Mouse (Mus musculus) ZHBTc4 (cell line): ENCODE data around the gene Fam205a1.
"Not testable (repeated sequence)": the region's sequence is repeated elsewhere in the genome, so short reads cannot be mapped to it uniquely, and the experiment has no call there.

Experiments
- DNase-seq: peaks from one replicate; pipeline ENCODE4 v3.0.0-alpha.2; 2011; ENCODE audit warnings: low read depth, low spot score

Fam205a1 gene

GRCm38 (mm10) chr4:42853788-42854187 is at the start of gene Fam205a1:
TSS of gene Fam205a1 (minus strand) at chr4:42853888.
- DNase-seq: not testable (repeated sequence)

- DNase-seq: no peak
Observed at GRCm38 (mm10) chr4:42902730-42903129, 49.0 kb upstream of the Fam205a1 start.

GRCm38 (mm10) chr4:42902174-42902573 is 48.5 kb upstream of the Fam205a1 start:
- DNase-seq: peak; percentile 69

- no peak for DNase-seq
Observed at GRCm38 (mm10) chr4:42900878-42901277, 47.2 kb upstream of the Fam205a1 start.

- DNase-seq: peak; percentile 61
Observed at GRCm38 (mm10) chr4:42898914-42899313, 45.2 kb upstream of the Fam205a1 start.

- no peak for DNase-seq
Observed at GRCm38 (mm10) chr4:42895118-42895517, 41.4 kb upstream of the Fam205a1 start.

GRCm38 (mm10) chr4:42891176-42891575 is 37.5 kb upstream of the Fam205a1 start:
- no peak for DNase-seq

GRCm38 (mm10) chr4:42888806-42889205 is 35.1 kb upstream of the Fam205a1 start:
- no peak for DNase-seq

GRCm38 (mm10) chr4:42886926-42887325 is 33.2 kb upstream of the Fam205a1 start:
- no peak for DNase-seq

- DNase-seq: no peak
Observed at GRCm38 (mm10) chr4:42880677-42880948, 26.9 kb upstream of the Fam205a1 start.

- no peak for DNase-seq
Observed at GRCm38 (mm10) chr4:42879829-42880676, 26.4 kb upstream of the Fam205a1 start.

GRCm38 (mm10) chr4:42877657-42878056 is 24.0 kb upstream of the Fam205a1 start:
- no peak for DNase-seq

GRCm38 (mm10) chr4:42876586-42877291 is 23.1 kb upstream of the Fam205a1 start:
- peak; percentile 77 for DNase-seq

- no peak for DNase-seq
Observed at GRCm38 (mm10) chr4:42874134-42874533, 20.4 kb upstream of the Fam205a1 start, which contains the start of gene Fam205c. TSS of gene Fam205c (minus strand) at chr4:42874234.

GRCm38 (mm10) chr4:42872746-42873435 is 19.2 kb upstream of the Fam205a1 start:
- DNase-seq: peak; percentile 67

- DNase-seq: no peak
Observed at GRCm38 (mm10) chr4:42872151-42872550, 18.5 kb upstream of the Fam205a1 start.

- no peak for DNase-seq
Observed at GRCm38 (mm10) chr4:42870748-42871147, 17.1 kb upstream of the Fam205a1 start.

GRCm38 (mm10) chr4:42868193-42868592 is 14.5 kb upstream of the Fam205a1 start:
- no peak for DNase-seq

- DNase-seq: no peak
Observed at GRCm38 (mm10) chr4:42867390-42867789, 13.7 kb upstream of the Fam205a1 start.

- not testable (repeated sequence) for DNase-seq
Observed at GRCm38 (mm10) chr4:42863487-42863886, 9.8 kb upstream of the Fam205a1 start.

GRCm38 (mm10) chr4:42860483-42860882 is 6.8 kb upstream of the Fam205a1 start:
- not testable (repeated sequence) for DNase-seq

- not testable (repeated sequence) for DNase-seq
Observed at GRCm38 (mm10) chr4:42856671-42857070, 3.0 kb upstream of the Fam205a1 start, which contains the start of gene Gm12394. TSS of gene Gm12394 (minus strand) at chr4:42856771.
